Mouse (Mus musculus) myocyte (in vitro differentiated cells): ENCODE results near the gene Orm2. TPM values are rescaled to one million over a fixed set of nuclear protein-coding genes. Genes with fewer than 3 reads are reported as not detected.
A peak's percentile ranks its signal among the peaks of the same experiment; 100 is the strongest.

ENCODE experiments used
- H3K27me3 ChIP-seq: one replicate; pipeline ENCODE4 v1.6.1; 2011; ENCODE audit not compliant: control insufficient read depth, insufficient read depth, insufficient read length
- H3K36me3 ChIP-seq: one replicate; pipeline ENCODE4 v1.6.1; 2011; ENCODE audit not compliant: control insufficient read depth, insufficient read depth
- H3K4me2 ChIP-seq: one replicate; pipeline ENCODE4 v1.6.1; 2011; ENCODE audit warnings: low read depth, control low read depth
- H3K4me3 ChIP-seq: one replicate; pipeline ENCODE4 v1.5.1; 2011; ENCODE audit warnings: mild to moderate bottlenecking, control low read depth, moderate library complexity
- H3K79me2 ChIP-seq: one replicate; pipeline ENCODE4 v1.6.1; 2011; ENCODE audit not compliant: control insufficient read depth, insufficient read depth
- H3ac ChIP-seq: one replicate; pipeline ENCODE4 v1.6.1; 2011; ENCODE audit not compliant: control insufficient read depth, insufficient read length
- CEBPB ChIP-seq: IDR thresholded peaks from 2 replicates; pipeline ENCODE4 v1.6.1; 2011; ENCODE audit warnings: mild to moderate bottlenecking, moderate library complexity; ENCODE audit not compliant: poor library complexity, insufficient read depth, severe bottlenecking
- E2F4 ChIP-seq: IDR thresholded peaks from one replicate; pipeline ENCODE4 v1.6.1; 2011; ENCODE audit warnings: mild to moderate bottlenecking, control low read depth, moderate library complexity; ENCODE audit not compliant: insufficient read depth
- MAX ChIP-seq: IDR thresholded peaks from one replicate; pipeline ENCODE4 v1.6.1; 2011; ENCODE audit warnings: low read depth, mild to moderate bottlenecking, control low read depth
- MYOD1 ChIP-seq, 3 experiments: IDR thresholded peaks; one replicate each; pipeline ENCODE4 v1.6.1; 2011; ENCODE audit warnings: control low read depth in 2 of 3, low read depth in 2 of 3, mild to moderate bottlenecking in 2 of 3, moderate library complexity in 1 of 3; ENCODE audit not compliant: insufficient read length in 2 of 3, control insufficient read depth in 1 of 3
- MYOG ChIP-seq, 3 experiments: IDR thresholded peaks; one replicate each; pipeline ENCODE4 v1.6.1; 2011; ENCODE audit warnings: control low read depth in 2 of 3, low read depth in 2 of 3, mild to moderate bottlenecking in 2 of 3; ENCODE audit not compliant: insufficient read length in 2 of 3, control insufficient read depth in 1 of 3, insufficient read depth in 1 of 3
- POLR2A ChIP-seq: IDR thresholded peaks from one replicate; pipeline ENCODE4 v1.6.1; 2011; ENCODE audit warnings: low read depth, mild to moderate bottlenecking, control low read depth, moderate library complexity; ENCODE audit not compliant: insufficient read length
- POLR2AphosphoS2 ChIP-seq: IDR thresholded peaks from one replicate; pipeline ENCODE4 v1.6.1; 2011; ENCODE audit warnings: low read depth, control low read depth; ENCODE audit not compliant: insufficient read length
- REST ChIP-seq: IDR thresholded peaks from one replicate; pipeline ENCODE4 v1.6.1; 2011; ENCODE audit warnings: mild to moderate bottlenecking, control low read depth, moderate library complexity; ENCODE audit not compliant: insufficient read depth, insufficient read length
- SRF ChIP-seq: IDR thresholded peaks from one replicate; pipeline ENCODE4 v1.6.1; 2011; ENCODE audit warnings: low read depth; ENCODE audit not compliant: control insufficient read depth, insufficient read length
- TCF12 ChIP-seq: IDR thresholded peaks from one replicate; pipeline ENCODE4 v1.6.1; 2011; ENCODE audit warnings: mild to moderate bottlenecking, control low read depth; ENCODE audit not compliant: poor library complexity, insufficient read depth, severe bottlenecking
- TCF3 ChIP-seq: IDR thresholded peaks from one replicate; pipeline ENCODE4 v1.6.1; 2011; ENCODE audit warnings: low read depth, control low read depth; ENCODE audit not compliant: insufficient read length
- USF1 ChIP-seq: IDR thresholded peaks from one replicate; pipeline ENCODE4 v1.6.1; 2011; ENCODE audit warnings: low read depth, mild to moderate bottlenecking, control low read depth, moderate library complexity
- polyA plus RNA-seq: library from polyadenylated mRNA; unstranded; fragments of >200 nt; fragmentation: generic; extraction: Trizol; gene quantifications from one replicate; pipeline ENCODE4 v1.2.1, GENCODE M21; 2012; ENCODE audit warnings: missing spikeins

Gene Orm2
- polyA plus RNA-seq, 1 experiment, result not detected

GRCm38 (mm10) chr4:63368577-63368976, 6.3 kb downstream of the Orm2 start:
- Histone ChIP-seq H3ac (no peak overlapping the region), H3K79me2 (no peaks in the 10 kb centered on the region), H3K4me3 (no peak overlapping the region), H3K4me2 (no peak overlapping the region), H3K27me3 (no peaks in the 10 kb centered on the region), H3K36me3 (peaks cover 28% of the 10 kb centered on the region)
- TF ChIP-seq TCF3 (no peak), POLR2A (peak; percentile 25), MYOD1 (IDR thresholded peaks at IDR 0.05; ENCODE audit: control insufficient read depth in 1 of 3, insufficient read length in 2 of 3, low read depth in 2 of 3) (peak in 1 of 3 experiments; percentile 7)

GRCm38 (mm10) chr4:63370897-63371296, 8.6 kb downstream of the Orm2 start:
- Histone ChIP-seq H3K79me2 (no peaks in the 10 kb centered on the region), H3K27me3 (no peaks in the 10 kb centered on the region), H3K4me2 (no peak overlapping the region), H3K36me3 (peaks cover 35% of the 10 kb centered on the region), H3ac (no peak overlapping the region), H3K4me3 (no peak overlapping the region)
- TF ChIP-seq MYOD1 (IDR thresholded peaks at IDR 0.05; ENCODE audit: control insufficient read depth in 1 of 3, insufficient read length in 2 of 3, low read depth in 2 of 3), result no peak
- TF ChIP-seq TCF3, result no peak
- no peak for TF ChIP-seq CEBPB
- no peak for TF ChIP-seq POLR2A
- TF ChIP-seq USF1, result no peak
- TF ChIP-seq E2F4, result no peak
- no peak for TF ChIP-seq MYOG (IDR thresholded peaks at IDR 0.05; ENCODE audit: control insufficient read depth in 1 of 3, insufficient read depth in 1 of 3, insufficient read length in 2 of 3, low read depth in 2 of 3)
- TF ChIP-seq REST, result no peak

GRCm38 (mm10) chr4:63371890-63372289, 9.6 kb downstream of the Orm2 start:
- Histone ChIP-seq H3K27me3 (no peaks in the 10 kb centered on the region), H3K79me2 (no peaks in the 10 kb centered on the region), H3ac (no peak overlapping the region), H3K36me3 (peaks cover 42% of the 10 kb centered on the region), H3K4me3 (no peak overlapping the region), H3K4me2 (no peak overlapping the region)
- TF ChIP-seq POLR2A, result no peak
- no peak for TF ChIP-seq CEBPB
- no peak for TF ChIP-seq SRF

GRCm38 (mm10) chr4:63373404-63373803, 11.2 kb downstream of the Orm2 start:
- no peak overlapping the region for H3ac ChIP-seq
- peaks cover 33% of the 10 kb centered on the region for H3K36me3 ChIP-seq
- TF ChIP-seq TCF12, result no peak
- no peak for TF ChIP-seq POLR2A
- no peak for TF ChIP-seq USF1
- no peak for TF ChIP-seq MYOD1 (IDR thresholded peaks at IDR 0.05; ENCODE audit: control insufficient read depth in 1 of 3, insufficient read length in 2 of 3, low read depth in 2 of 3)
- no peak for TF ChIP-seq REST
- no peak for TF ChIP-seq CEBPB
- no peak for TF ChIP-seq MYOG (IDR thresholded peaks at IDR 0.05; ENCODE audit: control insufficient read depth in 1 of 3, insufficient read depth in 1 of 3, insufficient read length in 2 of 3, low read depth in 2 of 3)
- no peak for TF ChIP-seq SRF
- no peak for TF ChIP-seq E2F4
- TF ChIP-seq POLR2AphosphoS2, result no peak
- TF ChIP-seq MAX, result no peak
- TF ChIP-seq TCF3, result no peak

GRCm38 (mm10) chr4:63374331-63374730, 12.1 kb downstream of the Orm2 start:
- no peak overlapping the region for H3K4me3 ChIP-seq
- no peak overlapping the region for H3K4me2 ChIP-seq
- H3K36me3 ChIP-seq, result peaks cover 33% of the 10 kb centered on the region
- no peak for TF ChIP-seq POLR2A
- no peak for TF ChIP-seq MAX
- no peak for TF ChIP-seq SRF
- no peak for TF ChIP-seq MYOD1 (IDR thresholded peaks at IDR 0.05; ENCODE audit: control insufficient read depth in 1 of 3, insufficient read length in 2 of 3, low read depth in 2 of 3)
- TF ChIP-seq E2F4, result no peak
- no peak for TF ChIP-seq REST
- TF ChIP-seq MYOG (IDR thresholded peaks at IDR 0.05; ENCODE audit: control insufficient read depth in 1 of 3, insufficient read depth in 1 of 3, insufficient read length in 2 of 3, low read depth in 2 of 3), result no peak
- no peak for TF ChIP-seq POLR2AphosphoS2
- TF ChIP-seq TCF12, result no peak
- TF ChIP-seq TCF3, result no peak
- H3K27me3 ChIP-seq, result no peaks in the 10 kb centered on the region
- no peak overlapping the region for H3ac ChIP-seq
- H3K79me2 ChIP-seq, result no peaks in the 10 kb centered on the region

More at GRCm38 (mm10) chr4:63373404-63373803, 11.2 kb downstream of the Orm2 start:
- no peaks in the 10 kb centered on the region for H3K27me3 ChIP-seq
- H3K4me3 ChIP-seq, result no peak overlapping the region
- H3K79me2 ChIP-seq, result no peaks in the 10 kb centered on the region
- H3K4me2 ChIP-seq, result no peak overlapping the region
